Mouse (Mus musculus) megakaryocyte progenitor cell, adult 5-6 weeks (primary cell): ENCODE results near the gene Rheb. TPM values are rescaled to one million over a fixed set of nuclear protein-coding genes. Genes with fewer than 3 reads are reported as not detected.
A peak's percentile ranks its signal among the peaks of the same experiment; 100 is the strongest.
"Not testable (repeated sequence)": the region's sequence is repeated elsewhere in the genome, so short reads cannot be mapped to it uniquely, and the experiment has no call there.

Source experiments
- ATAC-seq: replicated peaks from 2 replicates; pipeline ENCODE4 v1.8.0; 2016; ENCODE audit warnings: mild to moderate bottlenecking, moderate TSS enrichment, inconsistent platforms; ENCODE audit not compliant: poor library complexity
- total RNA-seq, 2 experiments: library from RNA; stranded (forward) in 1 of 2; stranded (reverse) in 1 of 2; fragments of 157-497, 149-512 nt in 1 of 2; fragments of 200-1000 nt in 1 of 2; gene quantifications; 2 replicates each; pipeline versions ENCODE4 v1.2.3 to v1.2.4; 2015 to 2017

Rheb gene
- total RNA-seq, 2 experiments from 2014 or later, result 46.0 to 102 TPM

- ATAC-seq, result peak; percentile 15
These were observed 665 bp upstream of the Rheb start for GRCm38 (mm10) chr5:24843103-24843475.

GRCm38 (mm10) chr5:24841662-24842273 is 656 bp downstream of the Rheb start:
- no peak; the same call in 1 of the 2 replicates for ATAC-seq

- ATAC-seq, result no peak
These were observed 1.4 kb downstream of the Rheb start for GRCm38 (mm10) chr5:24840975-24841431.

- ATAC-seq, result no peak
These were observed 7.9 kb downstream of the Rheb start for GRCm38 (mm10) chr5:24834491-24834890.

- no peak for ATAC-seq
These were observed 10.5 kb downstream of the Rheb start for GRCm38 (mm10) chr5:24831912-24832311.

GRCm38 (mm10) chr5:24828446-24828845 is 14.0 kb downstream of the Rheb start:
- no peak for ATAC-seq

GRCm38 (mm10) chr5:24827173-24827572 is 15.3 kb downstream of the Rheb start:
- peak; percentile 70 for ATAC-seq

- peak; percentile 49 for ATAC-seq
These were observed 16.2 kb downstream of the Rheb start for GRCm38 (mm10) chr5:24826056-24826770.

GRCm38 (mm10) chr5:24825365-24826055 is 16.9 kb downstream of the Rheb start:
- ATAC-seq, result peak; percentile 14; the same call in 1 of the 2 replicates

GRCm38 (mm10) chr5:24823864-24824405 is 18.5 kb downstream of the Rheb start:
- no peak for ATAC-seq

GRCm38 (mm10) chr5:24822781-24823180 is 19.6 kb downstream of the Rheb start:
- no peak for ATAC-seq

GRCm38 (mm10) chr5:24822231-24822630 is 20.2 kb downstream of the Rheb start:
- not testable (repeated sequence) for ATAC-seq

GRCm38 (mm10) chr5:24821403-24821841 is 21.0 kb downstream of the Rheb start:
- no peak for ATAC-seq

- no peak for ATAC-seq
These were observed 21.8 kb downstream of the Rheb start for GRCm38 (mm10) chr5:24820627-24821026.

GRCm38 (mm10) chr5:24817191-24817590 is 25.2 kb downstream of the Rheb start:
- no peak for ATAC-seq

- ATAC-seq, result peak; percentile 91
These were observed 28.5 kb downstream of the Rheb start for GRCm38 (mm10) chr5:24813946-24814345.

- ATAC-seq, result no peak
These were observed 29.4 kb downstream of the Rheb start for GRCm38 (mm10) chr5:24813005-24813404.

- ATAC-seq, result 0 out of 2 replicates have a peak, but pooled peaks have one; percentile 19
These were observed 37.2 kb downstream of the Rheb start for GRCm38 (mm10) chr5:24805222-24805621.

- ATAC-seq, result no peak
These were observed 37.8 kb downstream of the Rheb start for GRCm38 (mm10) chr5:24804661-24805060.

- ATAC-seq, result no peak
These were observed 40.4 kb downstream of the Rheb start for GRCm38 (mm10) chr5:24801841-24802624.

- ATAC-seq, result peak; percentile 80
These were observed 42.0 kb downstream of the Rheb start for GRCm38 (mm10) chr5:24800416-24800815.
